Mouse (Mus musculus): Measurements from ENCODE around the gene Osbpl6. TPM values are rescaled to one million over a fixed set of nuclear protein-coding genes. Genes with fewer than 3 reads are reported as not detected.

The Osbpl6 gene
- polyA plus RNA-seq, 1 experiment from 2014 or later = 16.5 TPM

- Histone ChIP-seq H3K27ac (no peak overlapping the region), H3K27me3 (no peaks in the 10 kb centered on the region), H3K36me3 (no peaks in the 10 kb centered on the region), H3K4me1 (replicated peaks) (no peaks in the 10 kb centered on the region), H3K4me2 (no peak overlapping the region), H3K9ac (replicated peaks) (no peak overlapping the region), H3K4me3 (replicated peaks) (no peak overlapping the region), H3K9me3 (no peaks in the 10 kb centered on the region)
- no peak for ATAC-seq (ENCODE audit: insufficient number of reproducible peaks, insufficient read depth, low FRiP score, low TSS enrichment, low read depth)
- WGBS = 89% methylated on average over 6 of the region's 6 CpGs
Measured at GRCm38 (mm10) chr2:76469091-76469750, 62.9 kb downstream of the Osbpl6 start.

GRCm38 (mm10) chr2:76469751-76470099 lies 63.4 kb downstream of the Osbpl6 start:
- 71% methylated on average over 8 of the region's 8 CpGs for WGBS
- Histone ChIP-seq H3K9me3 (no peaks in the 10 kb centered on the region), H3K4me3 (replicated peaks) (no peak overlapping the region), H3K36me3 (no peaks in the 10 kb centered on the region), H3K27me3 (no peaks in the 10 kb centered on the region), H3K27ac (no peak overlapping the region), H3K9ac (replicated peaks) (no peak overlapping the region), H3K4me1 (replicated peaks) (no peaks in the 10 kb centered on the region), H3K4me2 (no peak overlapping the region)
- ATAC-seq (ENCODE audit: insufficient number of reproducible peaks, insufficient read depth, low FRiP score, low TSS enrichment, low read depth) = no peak

GRCm38 (mm10) chr2:76470391-76470790 lies 64.1 kb downstream of the Osbpl6 start:
- Histone ChIP-seq H3K9ac (replicated peaks) (no peak overlapping the region), H3K4me1 (replicated peaks) (no peaks in the 10 kb centered on the region), H3K36me3 (no peaks in the 10 kb centered on the region), H3K9me3 (no peaks in the 10 kb centered on the region), H3K27me3 (no peaks in the 10 kb centered on the region), H3K27ac (no peak overlapping the region), H3K4me3 (replicated peaks) (no peak overlapping the region), H3K4me2 (no peak overlapping the region)
- 83% methylated on average over 9 of the region's 9 CpGs for WGBS
- no peak for ATAC-seq (ENCODE audit: insufficient number of reproducible peaks, insufficient read depth, low FRiP score, low TSS enrichment, low read depth)

GRCm38 (mm10) chr2:76475788-76476187 lies 69.5 kb downstream of the Osbpl6 start:
- Histone ChIP-seq H3K36me3 (no peaks in the 10 kb centered on the region), H3K4me1 (replicated peaks) (no peaks in the 10 kb centered on the region; the same call in 1 of the 2 replicates), H3K27me3 (no peaks in the 10 kb centered on the region), H3K4me2 (no peak overlapping the region), H3K27ac (no peak overlapping the region), H3K9ac (replicated peaks) (no peak overlapping the region), H3K9me3 (no peaks in the 10 kb centered on the region), H3K4me3 (replicated peaks) (no peak overlapping the region)
- 54% methylated on average over 1 of the region's 1 CpGs for WGBS
- no peak for ATAC-seq (ENCODE audit: insufficient number of reproducible peaks, insufficient read depth, low FRiP score, low TSS enrichment, low read depth)

- H3K4me2 ChIP-seq = no peak overlapping the region
- H3K36me3 ChIP-seq = no peaks in the 10 kb centered on the region
- H3K27ac ChIP-seq = no peak overlapping the region
- no peaks in the 10 kb centered on the region for H3K4me1 ChIP-seq (replicated peaks)
- no peaks in the 10 kb centered on the region for H3K27me3 ChIP-seq
- H3K9me3 ChIP-seq = no peaks in the 10 kb centered on the region
- no peak for ATAC-seq (ENCODE audit: insufficient number of reproducible peaks, insufficient read depth, low FRiP score, low TSS enrichment, low read depth)
- H3K9ac ChIP-seq (replicated peaks) = no peak overlapping the region
- 94% methylated on average over 4 of the region's 4 CpGs for WGBS
- no peak overlapping the region for H3K4me3 ChIP-seq (replicated peaks)
Measured at GRCm38 (mm10) chr2:76488764-76489163, 82.5 kb downstream of the Osbpl6 start.

GRCm38 (mm10) chr2:76490198-76490597 lies 83.9 kb downstream of the Osbpl6 start:
- ATAC-seq (ENCODE audit: insufficient number of reproducible peaks, insufficient read depth, low FRiP score, low TSS enrichment, low read depth) = no peak
- Histone ChIP-seq H3K9me3 (no peaks in the 10 kb centered on the region), H3K9ac (replicated peaks) (no peak overlapping the region), H3K4me2 (no peak overlapping the region), H3K27ac (no peak overlapping the region), H3K27me3 (no peaks in the 10 kb centered on the region), H3K4me1 (replicated peaks) (no peaks in the 10 kb centered on the region), H3K4me3 (replicated peaks) (no peak overlapping the region), H3K36me3 (no peaks in the 10 kb centered on the region)
- WGBS = 94% methylated on average over 8 of the region's 8 CpGs

GRCm38 (mm10) chr2:76491371-76491770 lies 85.1 kb downstream of the Osbpl6 start:
- no peak overlapping the region for H3K4me3 ChIP-seq (replicated peaks)
- no peaks in the 10 kb centered on the region for H3K4me1 ChIP-seq (replicated peaks)
- H3K27me3 ChIP-seq = no peaks in the 10 kb centered on the region
- no peak overlapping the region for H3K9ac ChIP-seq (replicated peaks)
- H3K27ac ChIP-seq = no peak overlapping the region
- no peaks in the 10 kb centered on the region for H3K36me3 ChIP-seq
- no peak for ATAC-seq (ENCODE audit: insufficient number of reproducible peaks, insufficient read depth, low FRiP score, low TSS enrichment, low read depth)
- no peak overlapping the region for H3K4me2 ChIP-seq
- H3K9me3 ChIP-seq = no peaks in the 10 kb centered on the region
- WGBS = 90% methylated on average over 6 of the region's 6 CpGs

GRCm38 (mm10) chr2:76492224-76492623 lies 85.9 kb downstream of the Osbpl6 start:
- H3K4me3 ChIP-seq (replicated peaks) = no peak overlapping the region
- H3K4me2 ChIP-seq = no peak overlapping the region
- no peaks in the 10 kb centered on the region for H3K27me3 ChIP-seq
- no peak for ATAC-seq (ENCODE audit: insufficient number of reproducible peaks, insufficient read depth, low FRiP score, low TSS enrichment, low read depth)
- no peaks in the 10 kb centered on the region for H3K36me3 ChIP-seq
- H3K9ac ChIP-seq (replicated peaks) = no peak overlapping the region
- no peaks in the 10 kb centered on the region for H3K4me1 ChIP-seq (replicated peaks)
- H3K27ac ChIP-seq = no peak overlapping the region
- 62% methylated on average over 7 of the region's 7 CpGs for WGBS
- H3K9me3 ChIP-seq = no peaks in the 10 kb centered on the region

- WGBS = 87% methylated on average over 11 of the region's 11 CpGs
- Histone ChIP-seq H3K9me3 (no peaks in the 10 kb centered on the region), H3K36me3 (no peaks in the 10 kb centered on the region), H3K9ac (replicated peaks) (no peak overlapping the region), H3K4me3 (replicated peaks) (no peak overlapping the region), H3K27me3 (no peaks in the 10 kb centered on the region), H3K4me1 (replicated peaks) (no peaks in the 10 kb centered on the region), H3K4me2 (no peak overlapping the region), H3K27ac (no peak overlapping the region)
- no peak for ATAC-seq (ENCODE audit: insufficient number of reproducible peaks, insufficient read depth, low FRiP score, low TSS enrichment, low read depth)
Measured at GRCm38 (mm10) chr2:76496006-76496748, 89.9 kb downstream of the Osbpl6 start.

- H3K4me2 ChIP-seq = no peak overlapping the region
- no peak overlapping the region for H3K4me3 ChIP-seq (replicated peaks)
- no peaks in the 10 kb centered on the region for H3K4me1 ChIP-seq (replicated peaks)
- WGBS = 92% methylated on average over 4 of the region's 4 CpGs
- H3K36me3 ChIP-seq = no peaks in the 10 kb centered on the region
- no peak overlapping the region for H3K27ac ChIP-seq
- H3K27me3 ChIP-seq = no peaks in the 10 kb centered on the region
- H3K9me3 ChIP-seq = no peaks in the 10 kb centered on the region
- H3K9ac ChIP-seq (replicated peaks) = no peak overlapping the region
- no peak for ATAC-seq (ENCODE audit: insufficient number of reproducible peaks, insufficient read depth, low FRiP score, low TSS enrichment, low read depth)
Measured at GRCm38 (mm10) chr2:76496749-76497140, 90.4 kb downstream of the Osbpl6 start.

- WGBS = 96% methylated on average over 11 of the region's 11 CpGs
- H3K36me3 ChIP-seq = no peaks in the 10 kb centered on the region
- no peak overlapping the region for H3K27ac ChIP-seq
- no peak overlapping the region for H3K4me3 ChIP-seq (replicated peaks)
- no peak overlapping the region for H3K4me2 ChIP-seq
- no peak for ATAC-seq (ENCODE audit: insufficient number of reproducible peaks, insufficient read depth, low FRiP score, low TSS enrichment, low read depth)
- H3K9ac ChIP-seq (replicated peaks) = no peak overlapping the region
- H3K4me1 ChIP-seq (replicated peaks) = no peaks in the 10 kb centered on the region
- no peaks in the 10 kb centered on the region for H3K27me3 ChIP-seq
- H3K9me3 ChIP-seq = no peaks in the 10 kb centered on the region
Measured at GRCm38 (mm10) chr2:76498891-76499290, 92.6 kb downstream of the Osbpl6 start.

Measured in limb, embryonic 12.5 days (tissue).